Mouse (Mus musculus) liver, embryonic 14.5 days (tissue): ENCODE data around the gene Cul4b.

Experiments
- CTCF ChIP-seq: IDR thresholded peaks from 2 replicates; pipeline ENCODE4 v1.5.1; 2016; ENCODE audit warnings: antibody characterized with exemption, low read depth, control low read depth
- EP300 ChIP-seq: IDR thresholded peaks from 2 replicates; pipeline ENCODE4 v1.6.1; 2016; ENCODE audit warnings: antibody characterized with exemption, low read depth

DNA sequence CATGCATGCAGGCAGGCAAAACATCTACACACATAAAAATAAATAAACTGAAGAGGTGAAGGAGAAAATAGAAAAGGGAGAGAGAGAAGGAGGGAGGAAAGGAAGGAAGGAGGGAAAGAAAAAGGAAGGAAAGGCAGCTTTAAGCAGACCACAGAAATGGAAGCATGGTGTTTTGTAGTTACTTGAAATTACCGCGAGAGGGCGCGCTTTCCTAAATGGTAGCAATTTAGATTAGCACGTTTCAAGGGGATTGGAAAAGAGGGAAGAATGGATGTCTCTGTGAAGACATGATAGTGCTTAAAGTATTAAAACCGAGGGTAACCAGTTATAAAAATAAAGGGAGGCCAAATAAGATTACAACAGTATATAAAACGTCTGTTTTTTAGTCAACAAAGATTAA is 61.4 kb downstream of the Cul4b start:
- peak; percentile 59 for TF ChIP-seq CTCF
- TF ChIP-seq EP300: no peak
